Mouse (Mus musculus) cerebellum, adult 11 months (tissue): ENCODE data around the gene Perp.

Experiments used
- DNase-seq: peaks from one replicate; pipeline ENCODE4 v3.0.0; 2022

Perp gene

GRCm38 (mm10) chr10:18844441-18845286 is at the start of gene Perp:
Gene Perp, plus strand, starts transcription at chr10:18845020.
- DNase-seq: peak; percentile 36

- DNase-seq: no peak
These were observed 33.1 kb upstream of the Perp start for GRCm38 (mm10) chr10:18811751-18812150.

GRCm38 (mm10) chr10:18816560-18816959 is 28.3 kb upstream of the Perp start:
- peak; percentile 11 for DNase-seq

DNA sequence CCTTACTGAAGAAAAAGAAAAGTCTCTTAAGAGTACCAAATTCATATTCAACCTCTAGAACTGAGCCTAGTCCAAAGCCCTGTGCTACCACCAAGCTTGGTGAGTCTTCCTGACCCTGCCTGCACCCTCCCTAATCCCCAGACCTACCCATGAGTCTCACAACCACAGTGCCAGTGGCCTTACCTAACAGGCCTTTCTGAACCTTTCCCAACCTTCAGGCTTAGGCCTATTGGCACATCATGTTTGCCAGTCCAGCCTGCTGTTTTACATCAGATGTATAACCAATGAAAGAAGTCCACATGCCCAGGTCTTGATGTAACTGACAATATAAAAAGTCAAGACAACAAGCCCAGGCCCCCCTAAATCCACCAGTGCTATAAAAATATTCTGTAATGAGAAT is 19.7 kb upstream of the Perp start:
- DNase-seq: no peak

DNA sequence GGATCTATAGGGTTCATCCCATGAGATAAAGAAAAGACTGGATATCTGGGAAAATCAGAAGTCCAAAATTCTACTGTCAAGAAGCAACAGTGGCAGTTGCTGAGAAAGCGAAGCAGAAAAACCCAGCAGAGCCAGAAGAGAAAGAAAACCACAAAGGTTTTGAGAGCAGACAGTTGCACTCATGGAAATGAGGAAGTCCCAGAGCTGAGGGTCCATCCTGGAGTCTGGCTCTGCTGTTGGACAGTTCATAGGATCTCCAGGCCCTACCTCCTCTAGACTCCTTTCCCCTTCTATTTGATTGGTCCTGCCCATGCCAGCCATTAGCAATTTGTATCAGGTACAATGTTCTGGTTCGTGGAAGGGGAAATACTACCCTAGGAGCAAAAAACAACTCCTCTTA is 18.7 kb upstream of the Perp start:
- DNase-seq: no peak

DNA sequence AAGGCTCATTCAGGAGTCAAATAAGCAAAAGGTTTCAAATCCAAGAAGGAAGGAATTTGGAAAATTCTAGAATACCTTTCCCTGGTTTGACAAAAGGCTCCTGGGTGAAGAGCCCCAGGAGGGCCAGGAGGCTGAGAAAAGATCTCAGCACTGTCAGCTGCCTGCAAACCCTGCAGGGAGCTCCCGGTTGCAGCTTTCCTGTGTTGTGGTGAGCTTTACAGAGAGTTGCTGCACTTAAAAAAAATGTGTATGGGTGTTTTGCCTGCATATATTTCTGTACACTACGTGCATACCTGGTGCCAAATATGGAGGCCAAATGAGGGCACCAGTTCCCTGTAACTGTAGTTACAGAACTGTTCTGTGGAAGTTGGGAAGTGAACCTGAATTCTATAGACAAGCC is 16.9 kb upstream of the Perp start:
- no peak for DNase-seq

- no peak for DNase-seq
These were observed 14.5 kb upstream of the Perp start for GRCm38 (mm10) chr10:18830359-18830758.

DNA sequence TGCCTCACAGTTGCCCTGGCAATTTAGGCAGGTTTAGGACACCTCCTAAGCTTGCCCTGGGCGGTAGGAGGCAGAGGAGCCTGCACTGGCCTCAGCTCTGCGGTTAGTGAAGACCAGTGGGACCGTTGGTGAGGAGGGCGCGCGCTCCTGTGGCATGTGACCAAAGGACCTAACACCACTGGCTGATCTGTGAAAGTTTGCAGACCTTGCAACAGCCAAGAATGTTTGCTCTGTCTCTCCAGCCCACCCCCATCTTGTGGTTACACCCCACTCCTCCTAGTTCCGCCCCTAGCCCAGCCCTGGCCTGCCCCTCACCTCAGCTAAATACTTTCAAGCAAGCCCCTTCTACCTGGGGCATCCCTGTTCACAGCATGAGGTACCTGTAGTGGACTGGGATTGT is 13.0 kb upstream of the Perp start:
- no peak for DNase-seq

- no peak for DNase-seq
These were observed 10.4 kb upstream of the Perp start for GRCm38 (mm10) chr10:18834389-18834788.

DNA sequence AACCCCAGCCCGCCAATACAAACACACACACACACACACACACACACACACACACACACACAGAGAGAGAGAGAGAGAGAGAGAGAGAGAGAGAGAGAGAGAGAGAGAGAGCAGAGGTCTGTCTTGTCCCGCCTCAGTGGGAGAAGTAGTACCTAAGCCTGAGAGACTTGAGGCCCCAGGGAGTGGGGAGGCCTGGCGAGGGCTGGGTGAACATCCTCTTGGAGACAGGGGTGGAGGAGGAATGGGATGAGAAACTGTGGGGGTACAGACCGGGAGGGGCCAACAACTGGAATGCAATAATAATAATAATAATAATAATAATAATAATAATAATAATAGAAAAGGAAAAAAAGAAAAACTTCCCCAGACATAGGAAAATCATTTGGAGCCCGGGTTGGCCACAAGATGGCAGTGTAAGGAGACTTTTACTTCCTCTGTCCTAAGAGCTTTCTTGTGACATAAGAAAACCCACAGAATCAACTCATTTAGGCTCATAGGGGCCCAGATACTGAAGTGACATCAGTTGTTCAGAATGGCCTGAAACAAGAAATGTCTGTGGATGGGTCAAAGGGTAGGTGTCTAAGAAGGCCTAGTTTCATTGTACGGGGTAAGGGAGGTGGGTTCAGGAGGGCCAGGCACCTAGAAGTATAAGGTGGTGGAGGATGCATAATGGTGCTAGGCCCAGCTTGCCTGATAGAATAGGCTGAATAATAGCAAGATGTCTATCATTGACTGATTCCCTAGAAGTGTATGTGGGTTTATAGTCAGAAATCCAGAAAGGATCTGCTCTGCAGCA is 8.9 kb upstream of the Perp start:
- no peak for DNase-seq

DNA sequence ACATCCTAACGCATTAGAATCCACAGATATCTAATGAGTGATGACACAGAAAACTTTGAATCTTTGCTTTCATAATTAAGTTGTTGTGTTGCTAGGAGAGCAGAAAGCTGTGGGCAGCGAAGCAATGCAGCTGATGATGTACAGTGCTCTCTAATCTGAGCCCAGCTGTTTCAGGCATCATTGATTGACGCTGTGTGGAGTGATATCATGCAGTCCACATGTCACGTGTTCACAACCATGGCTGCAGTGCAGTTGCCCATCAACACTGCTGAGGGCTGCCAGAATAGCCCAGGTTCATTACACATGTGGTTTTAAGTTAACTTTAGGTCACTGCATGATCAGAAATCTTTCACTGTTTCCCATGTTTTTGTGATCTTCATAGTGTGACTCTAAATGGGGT is 5.3 kb upstream of the Perp start:
- no peak for DNase-seq

DNA sequence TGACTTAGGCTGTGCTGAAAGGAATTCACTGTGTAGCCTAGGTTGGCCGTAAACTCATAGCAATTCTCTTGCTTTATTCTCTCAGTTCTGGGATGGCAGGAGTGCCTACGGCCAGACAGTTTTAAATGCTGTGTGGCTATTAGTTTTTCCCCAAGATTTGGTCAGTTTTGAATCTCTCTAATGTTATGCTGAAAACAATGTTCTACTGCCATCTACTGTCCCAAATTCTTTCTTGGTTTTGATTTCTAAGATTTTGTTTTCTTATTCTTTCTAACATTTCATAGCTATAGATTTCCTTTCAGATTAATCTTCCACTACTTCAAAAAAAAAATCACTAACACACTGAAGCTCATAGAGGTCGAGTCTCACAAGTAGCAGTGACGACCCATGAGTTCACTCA is 4.1 kb upstream of the Perp start:
- DNase-seq: no peak

GRCm38 (mm10) chr10:18845287-18845662 is 455 bp downstream of the Perp start:
- DNase-seq: no peak

GRCm38 (mm10) chr10:18845711-18846110 is 891 bp downstream of the Perp start:
- no peak for DNase-seq

GRCm38 (mm10) chr10:18846474-18847264 is 1.8 kb downstream of the Perp start:
- no peak for DNase-seq

DNA sequence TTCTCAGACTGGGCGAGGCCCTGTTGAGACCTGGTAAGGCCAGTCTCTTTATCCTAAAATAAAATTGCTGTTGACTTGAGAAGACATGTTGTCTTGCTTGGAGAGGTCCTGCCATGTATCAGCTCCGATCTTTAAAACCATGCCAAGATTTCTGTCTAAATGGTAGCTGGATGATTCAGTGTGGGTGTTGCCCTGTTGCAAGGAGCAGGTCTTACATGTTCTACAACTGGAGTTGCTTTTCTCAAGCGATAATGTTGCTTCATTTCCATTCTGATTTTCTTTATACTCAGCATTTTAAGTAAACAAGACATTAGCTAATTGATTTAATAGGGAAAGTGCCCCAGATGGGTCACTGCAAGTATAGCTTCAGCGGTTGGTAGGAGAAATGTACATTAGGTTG is 5.4 kb downstream of the Perp start:
- no peak for DNase-seq

GRCm38 (mm10) chr10:18853417-18853816 is 8.6 kb downstream of the Perp start:
- DNase-seq: no peak

DNA sequence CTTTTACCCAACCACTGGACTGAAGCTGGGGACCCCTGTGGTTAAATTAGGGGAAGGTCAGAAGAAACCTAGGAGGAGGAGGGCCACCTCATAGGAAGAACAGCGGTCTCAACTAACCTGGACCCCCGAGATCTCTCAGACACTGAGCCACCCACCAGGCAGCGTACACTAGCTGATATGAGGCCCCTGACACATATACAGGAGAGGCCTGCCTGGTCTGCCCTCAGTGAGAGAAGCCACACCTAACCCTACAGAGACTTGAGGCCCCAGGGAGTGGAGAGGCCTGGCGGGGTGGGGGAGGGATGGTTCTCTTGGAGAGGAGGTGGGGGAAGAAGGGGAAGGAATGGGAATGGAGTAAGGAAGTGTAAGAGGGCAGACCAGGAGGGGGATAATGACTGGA is 12.4 kb downstream of the Perp start:
- DNase-seq: no peak

DNA sequence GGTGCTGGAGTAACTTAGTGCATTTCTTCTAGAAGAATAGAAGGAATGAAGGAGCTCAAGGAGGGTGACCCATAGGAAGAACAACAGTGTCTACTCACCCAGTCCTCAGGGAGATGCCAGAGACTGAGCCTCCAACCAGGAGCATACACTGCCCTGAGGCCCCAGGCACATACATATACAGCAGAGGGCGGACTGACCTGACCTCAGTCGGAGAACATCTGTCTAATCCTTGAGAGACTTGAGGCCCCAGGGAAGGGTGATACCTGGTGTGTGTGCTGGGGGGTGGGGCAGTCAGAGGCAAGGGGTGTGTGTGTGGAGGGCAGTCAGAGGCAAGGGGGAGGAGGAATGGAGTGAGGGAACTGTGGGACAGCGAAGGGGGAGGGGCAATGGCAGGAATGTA is 14.8 kb downstream of the Perp start:
- DNase-seq: no peak

GRCm38 (mm10) chr10:18860119-18860824 is 15.5 kb downstream of the Perp start:
- no peak for DNase-seq

DNA sequence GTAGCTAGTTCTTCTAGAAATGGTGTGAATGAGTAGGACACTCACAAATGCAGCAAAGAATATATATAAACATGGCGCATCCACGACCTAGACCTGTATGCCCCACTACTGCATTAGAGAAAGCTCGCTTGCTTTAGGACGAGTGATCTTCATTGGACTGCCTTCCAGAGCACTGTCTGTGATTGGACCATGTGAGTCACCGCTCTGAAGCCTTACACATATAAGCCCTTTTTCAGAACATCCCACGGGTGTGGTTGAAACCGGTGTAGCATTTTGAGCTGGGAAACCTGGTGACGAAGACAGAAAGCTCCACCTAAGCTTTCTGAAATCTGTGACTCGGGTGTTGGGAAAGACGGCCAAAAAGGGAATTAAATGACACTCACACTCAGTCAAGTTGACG is 16.0 kb downstream of the Perp start:
- no peak for DNase-seq

- no peak for DNase-seq
These were observed 16.6 kb downstream of the Perp start for GRCm38 (mm10) chr10:18861418-18861817.

DNA sequence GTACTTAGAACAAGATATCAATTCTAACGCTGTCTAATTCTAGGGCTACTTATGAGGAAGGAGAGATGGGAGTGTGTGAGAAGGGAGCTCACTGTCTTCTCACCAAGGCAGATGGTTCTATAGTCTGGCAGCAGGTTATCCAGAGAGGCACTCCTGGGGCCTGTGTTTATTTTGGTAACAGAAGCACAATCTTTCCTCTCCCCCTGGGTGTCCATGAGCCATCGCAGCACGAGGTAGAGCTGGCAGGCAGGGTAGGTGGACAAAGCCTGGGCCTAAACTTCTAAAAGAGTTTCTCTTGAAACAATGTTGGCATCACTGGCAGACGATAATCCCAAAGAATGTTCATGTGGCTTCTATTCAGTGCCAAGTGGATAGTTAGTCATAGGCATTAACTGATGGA is 18.5 kb downstream of the Perp start:
- DNase-seq: no peak
